Mouse (Mus musculus): Measurements from ENCODE around the gene 1700061G19Rik. TPM values are rescaled to one million over a fixed set of nuclear protein-coding genes. Genes with fewer than 3 reads are reported as not detected.

Gene 1700061G19Rik
- polyA plus RNA-seq, 1 experiment from 2014 or later = 0.27 TPM

DNA sequence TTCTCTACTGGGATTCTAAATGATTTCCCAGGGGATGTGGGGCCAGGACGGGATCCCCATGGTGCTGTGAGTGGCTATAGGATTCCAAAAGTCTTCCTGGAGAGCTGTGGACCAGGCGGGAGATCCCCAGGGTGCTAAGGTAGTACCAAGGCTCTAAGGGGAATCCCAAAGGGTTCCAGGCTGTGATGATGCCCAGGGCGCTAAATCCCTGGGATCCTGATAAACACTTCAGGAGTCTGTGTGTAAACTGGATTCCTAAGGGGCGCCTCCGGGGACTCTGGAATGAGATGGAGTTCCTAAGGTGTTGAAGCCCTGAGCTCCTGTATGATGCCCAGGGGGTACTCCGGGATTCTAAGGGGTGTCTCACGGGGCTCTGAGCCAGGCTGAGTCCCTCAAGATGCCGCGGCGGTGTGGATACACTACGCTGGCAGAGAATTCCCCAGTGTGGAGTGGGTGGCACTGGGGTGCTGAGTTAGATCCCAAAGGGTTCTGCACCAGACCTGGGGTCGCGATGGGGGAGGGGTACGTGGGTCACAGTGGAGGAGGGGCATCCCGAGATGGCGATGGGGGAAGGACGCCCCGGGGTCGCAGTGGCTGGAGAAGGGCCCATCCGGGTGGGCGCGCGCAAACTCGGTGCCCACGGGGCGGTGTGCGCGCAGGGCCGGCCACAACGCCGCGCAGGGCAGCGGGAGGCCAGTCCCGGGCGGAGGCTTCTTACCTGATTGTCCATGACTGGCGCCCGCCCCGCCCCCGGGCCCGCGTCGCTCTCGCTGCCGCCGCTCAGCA, 59.5 kb downstream of the 1700061G19Rik start:
- peak overlapping the region; percentile 88 for H3K4me2 ChIP-seq (replicated peaks)
- H3K4me1 ChIP-seq = peaks cover 38% of the 10 kb centered on the region
- peak overlapping the region; percentile 96 for H3K4me3 ChIP-seq
- H3K9ac ChIP-seq = peak overlapping the region; percentile 97
- H3K27ac ChIP-seq = peak overlapping the region; percentile 91
- WGBS = under 1% methylated on average over 44 of the region's 45 CpGs
- H3K9me3 ChIP-seq (replicated peaks) = no peaks in the 10 kb centered on the region
- peak; percentile 67 for ATAC-seq (ENCODE audit: low FRiP score)
- H3K27me3 ChIP-seq = 0 out of 2 replicates have a peak, but pooled peaks cover 6% of the 10 kb centered on the region
- no peaks in the 10 kb centered on the region; the same call in 1 of the 2 replicates for H3K36me3 ChIP-seq

DNA sequence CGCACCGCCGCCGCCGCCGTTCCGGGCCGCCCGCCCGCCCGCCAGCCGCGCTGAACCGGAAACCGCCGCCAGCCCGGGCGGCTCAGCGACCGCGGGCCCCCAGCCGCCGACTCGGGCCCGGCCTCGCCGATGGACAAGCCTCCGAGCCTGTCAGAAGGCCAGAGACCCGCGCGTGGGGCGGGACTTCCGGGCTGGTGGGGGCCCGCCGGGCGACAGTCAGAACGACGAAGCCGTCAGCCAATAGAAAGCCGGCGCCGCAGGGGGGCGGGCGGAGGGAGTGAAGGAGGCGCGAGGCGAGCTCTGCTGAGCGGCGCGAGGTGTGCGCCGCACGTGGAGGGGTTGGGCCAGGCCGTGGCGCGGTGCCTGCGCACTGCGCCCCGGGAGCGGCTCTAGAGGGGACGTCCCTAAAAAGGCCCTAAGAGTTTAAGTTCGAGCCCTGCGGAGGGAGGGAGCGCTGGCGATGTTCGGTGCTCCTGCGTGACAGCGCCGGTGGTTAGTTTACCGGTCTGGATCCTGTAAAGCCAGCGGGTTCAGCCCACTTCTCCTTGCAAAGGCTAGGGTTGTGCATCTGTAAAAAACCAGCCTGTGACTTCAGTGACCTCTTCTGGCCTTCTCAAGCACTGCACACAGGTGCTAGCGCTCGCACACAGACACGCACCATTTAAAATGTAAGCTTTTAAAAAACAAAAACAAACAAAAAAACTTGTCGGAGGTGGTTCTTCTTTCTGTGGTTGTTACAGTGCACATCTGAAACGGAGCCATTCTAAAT, 60.3 kb downstream of the 1700061G19Rik start, which contains the start of gene Mllt1:
Gene Mllt1 (minus strand): TSS at position 53 of the 769 bp plus-strand sequence.
- Histone ChIP-seq H3K9ac (peak within 1 kb of the TSS; percentile 97), H3K36me3 (no peaks in the 10 kb centered on the region; the same call in 1 of the 2 replicates), H3K9me3 (replicated peaks) (no peaks in the 10 kb centered on the region), H3K27ac (peak within 1 kb of the TSS; percentile 91), H3K4me3 (peak within 1 kb of the TSS; percentile 96), H3K4me1 (peaks cover 30% of the 10 kb centered on the region), H3K4me2 (replicated peaks) (peak within 1 kb of the TSS; percentile 88), H3K27me3 (0 out of 2 replicates have a peak, but pooled peaks cover 6% of the 10 kb centered on the region)
- ATAC-seq (ENCODE audit: low FRiP score) = peak; percentile 98
- WGBS = 3% methylated on average over 75 of the region's 76 CpGs

DNA sequence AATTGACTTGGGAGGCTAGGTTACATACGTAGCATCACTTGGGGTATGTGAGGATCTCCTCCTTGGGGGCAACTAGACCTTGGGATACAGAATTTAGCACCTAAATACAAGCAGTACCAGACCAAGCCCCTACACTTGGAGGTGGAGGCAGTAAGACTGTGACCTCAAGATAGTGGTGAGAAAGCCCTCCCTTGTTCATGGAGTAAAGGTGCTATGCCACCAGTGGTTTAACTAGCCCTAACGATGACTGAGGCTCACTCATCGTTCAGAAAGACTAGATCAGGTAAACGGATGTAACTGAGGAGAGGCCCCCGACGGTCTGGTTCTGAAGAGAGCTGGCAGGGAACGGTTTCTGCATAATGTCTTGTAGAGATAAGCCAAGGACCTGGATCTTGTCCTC, 61.5 kb downstream of the 1700061G19Rik start:
- Histone ChIP-seq H3K4me3 (no peak overlapping the region), H3K4me1 (peaks cover 27% of the 10 kb centered on the region), H3K4me2 (replicated peaks) (no peak overlapping the region), H3K27me3 (0 out of 2 replicates have a peak, but pooled peaks cover 6% of the 10 kb centered on the region), H3K27ac (no peak overlapping the region), H3K36me3 (no peaks in the 10 kb centered on the region; the same call in 1 of the 2 replicates), H3K9me3 (replicated peaks) (0 out of 2 replicates have a peak, but pooled peaks cover 2% of the 10 kb centered on the region), H3K9ac (no peak overlapping the region)
- WGBS = 94% methylated on average over 7 of the region's 7 CpGs
- ATAC-seq (ENCODE audit: low FRiP score) = no peak

Other genes starting within 250 kb of the 1700061G19Rik start
- gene Lonp1, start 248.6 kb upstream of the 1700061G19Rik start, polyA plus RNA-seq (2016; fragmentation: Nextera tagmentation; extraction: Ambion mirVana) = 50.6 and 55.5 TPM in 2 replicates
- 0.74 and 0.98 TPM in 2 replicates for gene Catsperd, start 247.3 kb upstream of the 1700061G19Rik start, polyA plus RNA-seq (2016; fragmentation: Nextera tagmentation; extraction: Ambion mirVana)
- gene Ranbp3, start 202.2 kb upstream of the 1700061G19Rik start, polyA plus RNA-seq (2016; fragmentation: Nextera tagmentation; extraction: Ambion mirVana) = 98.2 and 105 TPM in 2 replicates
- gene Ndufa11, start 157.7 kb upstream of the 1700061G19Rik start, polyA plus RNA-seq (2016; fragmentation: Nextera tagmentation; extraction: Ambion mirVana) = 323 and 382 TPM in 2 replicates
- 15.3 and 18.1 TPM in 2 replicates for gene Vmac, start 157.5 kb upstream of the 1700061G19Rik start, polyA plus RNA-seq (2016; fragmentation: Nextera tagmentation; extraction: Ambion mirVana)
- gene Nrtn, start 117.9 kb upstream of the 1700061G19Rik start, polyA plus RNA-seq (2016; fragmentation: Nextera tagmentation; extraction: Ambion mirVana) = 3.9 and 5.1 TPM in 2 replicates
- gene Dus3l, start 110.7 kb upstream of the 1700061G19Rik start, polyA plus RNA-seq (2016; fragmentation: Nextera tagmentation; extraction: Ambion mirVana) = 46.8 and 47.6 TPM in 2 replicates
- gene Prr22, start 105.2 kb upstream of the 1700061G19Rik start, polyA plus RNA-seq (2016; fragmentation: Nextera tagmentation; extraction: Ambion mirVana) = 1.3 and 1.7 TPM in 2 replicates
- 8.7 and 10.2 TPM in 2 replicates for gene Rfx2, start 44.5 kb upstream of the 1700061G19Rik start, polyA plus RNA-seq (2016; fragmentation: Nextera tagmentation; extraction: Ambion mirVana)
- gene Acsbg2, start 1.0 kb upstream of the 1700061G19Rik start, polyA plus RNA-seq (2016; fragmentation: Nextera tagmentation; extraction: Ambion mirVana) = not detected in 2 replicates
- gene Mllt1, start 59.9 kb downstream of the 1700061G19Rik start, polyA plus RNA-seq (2016; fragmentation: Nextera tagmentation; extraction: Ambion mirVana) = 100 and 102 TPM in 2 replicates
- gene Acer1, start 106.6 kb downstream of the 1700061G19Rik start, polyA plus RNA-seq (2016; fragmentation: Nextera tagmentation; extraction: Ambion mirVana) = not detected in 2 replicates
- 121 and 136 TPM in 2 replicates for gene Clpp, start 114.8 kb downstream of the 1700061G19Rik start, polyA plus RNA-seq (2016; fragmentation: Nextera tagmentation; extraction: Ambion mirVana)
- gene Alkbh7, start 121.9 kb downstream of the 1700061G19Rik start, polyA plus RNA-seq (2016; fragmentation: Nextera tagmentation; extraction: Ambion mirVana) = 32.8 and 34.6 TPM in 2 replicates
- gene Pspn, start 124.5 kb downstream of the 1700061G19Rik start, polyA plus RNA-seq (2016; fragmentation: Nextera tagmentation; extraction: Ambion mirVana) = 0.56 and 0.68 TPM in 2 replicates
- 62.6 and 67.0 TPM in 2 replicates for gene Gtf2f1, start 135.8 kb downstream of the 1700061G19Rik start, polyA plus RNA-seq (2016; fragmentation: Nextera tagmentation; extraction: Ambion mirVana)
- gene Gm17949, start 136.0 kb downstream of the 1700061G19Rik start, polyA plus RNA-seq (2016; fragmentation: Nextera tagmentation; extraction: Ambion mirVana) = 0.52 TPM in 1 of 2 replicates, not detected in the other
- 63.4 and 66.5 TPM in 2 replicates for gene Khsrp, start 156.0 kb downstream of the 1700061G19Rik start, polyA plus RNA-seq (2016; fragmentation: Nextera tagmentation; extraction: Ambion mirVana)
- gene Slc25a41, start 166.2 kb downstream of the 1700061G19Rik start, polyA plus RNA-seq (2016; fragmentation: Nextera tagmentation; extraction: Ambion mirVana) = not detected in 2 replicates
- 2.7 and 3.8 TPM in 2 replicates for gene Crb3, start 183.6 kb downstream of the 1700061G19Rik start, polyA plus RNA-seq (2016; fragmentation: Nextera tagmentation; extraction: Ambion mirVana)
- 18.7 and 22.5 TPM in 2 replicates for gene Slc25a23, start 184.4 kb downstream of the 1700061G19Rik start, polyA plus RNA-seq (2016; fragmentation: Nextera tagmentation; extraction: Ambion mirVana)
- gene Dennd1c, start 203.0 kb downstream of the 1700061G19Rik start, polyA plus RNA-seq (2016; fragmentation: Nextera tagmentation; extraction: Ambion mirVana) = 3.2 and 3.7 TPM in 2 replicates
- 197 and 227 TPM in 2 replicates for gene Tubb4a, start 212.3 kb downstream of the 1700061G19Rik start, polyA plus RNA-seq (2016; fragmentation: Nextera tagmentation; extraction: Ambion mirVana)
- gene Tnfsf9, start 229.8 kb downstream of the 1700061G19Rik start, polyA plus RNA-seq (2016; fragmentation: Nextera tagmentation; extraction: Ambion mirVana) = 5.8 and 6.1 TPM in 2 replicates